Comparison of ENCODE assay signal across 8 mouse cellular contexts in genomic region chrX:38564542-38565175, GRCm38 (mm10). TPM values are rescaled to one million over a fixed set of nuclear protein-coding genes. Genes with fewer than 3 reads are reported as not detected.
A peak's percentile ranks its signal among the peaks of the same experiment; 100 is the strongest.
DNase-seq lines count a peak whose midpoint lies in the region; ATAC-seq lines count a peak whose summit lies in the region.

No protein-coding gene starts in this region.

- no peaks in the 10 kb centered on the region for H3K9me3 ChIP-seq in heart, embryonic 14.5 days (ENCODE audit: control insufficient read depth, low read length)
- H3K9me3 ChIP-seq in liver, embryonic 13.5 days (replicated peaks): no peaks in the 10 kb centered on the region
- no peaks in the 10 kb centered on the region for H3K9me3 ChIP-seq in stomach, embryonic 16.5 days (replicated peaks; ENCODE audit: control insufficient read depth, low read length)

- no peaks in the 10 kb centered on the region for H3K27me3 ChIP-seq in heart, embryonic 14.5 days (ENCODE audit: control insufficient read depth, insufficient read depth, low read length)
- H3K27me3 ChIP-seq in liver, embryonic 13.5 days: no peaks in the 10 kb centered on the region
- no peaks in the 10 kb centered on the region for H3K27me3 ChIP-seq in stomach, embryonic 16.5 days (ENCODE audit: control insufficient read depth, insufficient read depth, low read length)

- H3K9ac ChIP-seq in heart, embryonic 14.5 days (ENCODE audit: low read length): peak overlapping the region; percentile 78
- peak overlapping the region; percentile 79 for H3K9ac ChIP-seq in liver, embryonic 13.5 days
- peak overlapping the region; percentile 80 for H3K9ac ChIP-seq in stomach, embryonic 16.5 days (ENCODE audit: low read length)

- peak overlapping the region; percentile 72 for H3K4me2 ChIP-seq in heart, embryonic 14.5 days (ENCODE audit: low read length)
- peak overlapping the region; percentile 75 for H3K4me2 ChIP-seq in liver, embryonic 13.5 days
- H3K4me2 ChIP-seq in stomach, embryonic 16.5 days (ENCODE audit: low read depth, low read length): peak overlapping the region; percentile 62

- peak overlapping the region; percentile 96 for H3K4me3 ChIP-seq in brown adipose tissue, adult 24 weeks (ENCODE audit: insufficient read depth, low read depth, low read length)
- H3K4me3 ChIP-seq in heart, embryonic 14.5 days (ENCODE audit: control insufficient read depth in 1 of 2, insufficient read depth in 1 of 2, low read depth in 1 of 2, low read length in 2 of 2): peak overlapping the region; percentile 54 to 61
- H3K4me3 ChIP-seq in liver, embryonic 13.5 days (replicated peaks): peak overlapping the region; percentile 72
- peak overlapping the region; percentile 58 for H3K4me3 ChIP-seq in stomach, embryonic 16.5 days (replicated peaks; ENCODE audit: low read length)

- H3K27ac ChIP-seq in brown adipose tissue, adult 24 weeks (replicated peaks; ENCODE audit: low read depth, low read length): peak overlapping the region; percentile 94
- peak overlapping the region; percentile 92 to 93 for H3K27ac ChIP-seq in heart, embryonic 14.5 days (replicated peaks in 1 of 2; ENCODE audit: control insufficient read depth in 1 of 2, insufficient read depth in 1 of 2, low read depth in 2 of 2, low read length in 2 of 2)
- H3K27ac ChIP-seq in liver, embryonic 13.5 days: peak overlapping the region; percentile 88
- peak overlapping the region; percentile 94 for H3K27ac ChIP-seq in stomach, embryonic 16.5 days (ENCODE audit: low read length)

- H3K36me3 ChIP-seq in heart, embryonic 14.5 days (ENCODE audit: control insufficient read depth, insufficient read depth, low read length): peaks cover 12% of the 10 kb centered on the region
- peaks cover 15% of the 10 kb centered on the region for H3K36me3 ChIP-seq in liver, embryonic 13.5 days
- peaks cover 2% of the 10 kb centered on the region; the same call in 1 of the 2 replicates for H3K36me3 ChIP-seq in stomach, embryonic 16.5 days (ENCODE audit: control insufficient read depth, insufficient read depth, low read length)

- WGBS in heart, embryonic 14.5 days: 13% methylated on average over 37 of the region's 52 CpGs
- WGBS in liver, embryonic 13.5 days (ENCODE audit: insufficient replicate concordance): 16% methylated on average over 35 of the region's 52 CpGs
- 6% methylated on average over 46 of the region's 52 CpGs for WGBS in stomach, embryonic 16.5 days

- no peaks in the 10 kb centered on the region for H3K4me1 ChIP-seq in brown adipose tissue, adult 24 weeks (ENCODE audit: control insufficient read depth, insufficient read depth, insufficient read length, low read length)
- peaks cover 0 to 3% of the 10 kb centered on the region in 2 experiments; a peak in 1 of 4 replicates for H3K4me1 ChIP-seq in heart, embryonic 14.5 days (ENCODE audit: control insufficient read depth in 2 of 2, insufficient read depth in 2 of 2, low read length in 2 of 2)
- H3K4me1 ChIP-seq in liver, embryonic 13.5 days (replicated peaks): peaks cover 12% of the 10 kb centered on the region
- H3K4me1 ChIP-seq in stomach, embryonic 16.5 days (ENCODE audit: control insufficient read depth, insufficient read depth, low read length): no peaks in the 10 kb centered on the region

- ATAC-seq in heart, embryonic 14.5 days (ENCODE audit: insufficient number of reproducible peaks, insufficient read depth, low FRiP score, low read depth): peak; percentile 90
- ATAC-seq in liver, embryonic 13.5 days (ENCODE audit: low read depth): peak; percentile 92
- peak; percentile 94 for ATAC-seq in stomach, embryonic 16.5 days (ENCODE audit: insufficient read depth, low FRiP score)

- DNase-seq in CD4-positive helper T cell, adult 2 months (ENCODE audit: low read depth, low spot score): peak; percentile 93
- peak; percentile 19 for DNase-seq in fat pad, adult 2 months (ENCODE audit: extremely low read depth, low read depth, low spot score)
- DNase-seq in kidney, postnatal 14 days: peak; percentile 93
- peak; percentile 71 for DNase-seq in liver, embryonic 13.5 days
- DNase-seq in neural tube, embryonic 10.5 days (ENCODE audit: extremely low spot score, low spot score): peak; percentile 80

RNA-seq across cellular contexts. Expression of gene Cul4b, which starts 11.3 kb away (rescaled TPM):
- polyA plus RNA-seq in brown adipose tissue, adult 24 weeks (2012; ENCODE audit: insufficient read depth, insufficient read length, missing spikeins): 21.8 and 26.3 TPM in 2 replicates
- polyA plus RNA-seq in heart, embryonic 14.5 days (2014; fragmentation: Nextera tagmentation; extraction: Ambion mirVana): 20.5 and 21.9 TPM in 2 replicates
- 12.8 and 17.6 TPM in 2 replicates for polyA plus RNA-seq in liver, embryonic 13.5 days (2015; fragmentation: Nextera tagmentation; extraction: Ambion mirVana)
- 19.4 and 23.4 TPM in 2 replicates for polyA plus RNA-seq in stomach, embryonic 16.5 days (2015; fragmentation: Nextera tagmentation; extraction: Ambion mirVana)

RNA-seq across cellular contexts. Expression of gene Mcts1, which starts 35.7 kb away (rescaled TPM):
- 149 and 196 TPM in 2 replicates for polyA plus RNA-seq in brown adipose tissue, adult 24 weeks (2012; ENCODE audit: insufficient read depth, insufficient read length, missing spikeins)
- 53.0 and 62.4 TPM in 2 replicates for polyA plus RNA-seq in heart, embryonic 14.5 days (2014; fragmentation: Nextera tagmentation; extraction: Ambion mirVana)
- polyA plus RNA-seq in liver, embryonic 13.5 days (2015; fragmentation: Nextera tagmentation; extraction: Ambion mirVana): 55.1 and 62.8 TPM in 2 replicates
- polyA plus RNA-seq in stomach, embryonic 16.5 days (2015; fragmentation: Nextera tagmentation; extraction: Ambion mirVana): 93.6 and 96.1 TPM in 2 replicates

Comparison
In these comparisons a context has a peak if more than half of its experiments do, and no peak if none do; other contexts are left out.
1. Peak in every context shown above with its lines: DNase-seq, ATAC-seq, H3K4me3 ChIP-seq and H3K27ac ChIP-seq.
2. DNase-seq: peak in every context shown above with its lines; median percentile 93 in CD4-positive helper T cell, adult 2 months; 93 in kidney, postnatal 14 days; 80 in neural tube, embryonic 10.5 days; 71 in liver, embryonic 13.5 days; 19 in fat pad, adult 2 months.